Mouse (Mus musculus) lung, postnatal 0 days (tissue): ENCODE results near the gene Cacna1i. TPM values are rescaled to one million over a fixed set of nuclear protein-coding genes. Genes with fewer than 3 reads are reported as not detected.

Experiments used
- ATAC-seq: fragments of 200-750 bp; cut with Nextera tagmentation; 2 replicates; pipeline ENCODE4 v1.8.0; 2017; ENCODE audit warnings: moderate library complexity
- DNase-seq: peaks from one replicate; pipeline ENCODE4 v3.0.0-alpha.2; 2016; ENCODE audit warnings: low spot score
- H3K27ac ChIP-seq: fragments of 300-500 bp; sonication (generic); 2 replicates; pipeline ENCODE4 v1.5.1; 2014; ENCODE audit warnings: antibody characterized with exemption, mild to moderate bottlenecking, low read length, mixed read lengths
- H3K27me3 ChIP-seq: fragments of 300-500 bp; sonication (generic); replicated peaks from 2 replicates; pipeline ENCODE4 v1.6.1; 2014; ENCODE audit warnings: low read length, mixed read lengths; ENCODE audit not compliant: insufficient read depth
- H3K36me3 ChIP-seq: fragments of 300-500 bp; sonication (generic); 2 replicates; pipeline ENCODE4 v1.6.1; 2014; ENCODE audit warnings: low read length, mixed read lengths; ENCODE audit not compliant: insufficient read depth
- H3K4me1 ChIP-seq: fragments of 300-500 bp; sonication (generic); 2 replicates; pipeline ENCODE4 v1.6.1; 2014; ENCODE audit warnings: antibody characterized with exemption, low read depth, low read length, mixed read lengths; ENCODE audit not compliant: insufficient read depth
- H3K4me2 ChIP-seq: fragments of 300-500 bp; sonication (generic); replicated peaks from 2 replicates; pipeline ENCODE4 v1.6.1; 2014; ENCODE audit warnings: low read depth, mild to moderate bottlenecking, low read length, moderate library complexity, mixed read lengths
- H3K4me3 ChIP-seq: fragments of 300-500 bp; sonication (generic); 2 replicates; pipeline ENCODE4 v1.5.1; 2014; ENCODE audit warnings: low read depth, low read length
- H3K9ac ChIP-seq: fragments of 300-500 bp; sonication (generic); replicated peaks from 2 replicates; pipeline ENCODE4 v1.6.1; 2014; ENCODE audit warnings: low read depth, mild to moderate bottlenecking
- H3K9me3 ChIP-seq: fragments of 300-500 bp; sonication (generic); 2 replicates; pipeline ENCODE4 v1.6.1; 2016; ENCODE audit warnings: low read length, mixed read lengths
- CTCF ChIP-seq: IDR thresholded peaks from 2 replicates; pipeline ENCODE4 v1.5.1; 2016; ENCODE audit warnings: antibody characterized with exemption, mild to moderate bottlenecking
- EP300 ChIP-seq: IDR thresholded peaks from 2 replicates; pipeline ENCODE4 v1.6.1; 2016; ENCODE audit warnings: antibody characterized with exemption, mild to moderate bottlenecking, control low read depth
- WGBS: fragments of 180-500 bp; shearing (Covaris S2); extraction: QIAGEN DNeasy Blood & Tissue Kit; methylation state at CpG from one replicate; pipeline ENCODE4 v1.1.7; 2014; 5-methylcytosine and 5-hydroxymethylcytosine counted together
- polyA plus RNA-seq: library from polyadenylated mRNA; unstranded; fragments of >200 nt; fragmentation: Nextera tagmentation; extraction: Ambion mirVana; gene quantifications from 2 replicates; pipeline ENCODE4 v1.2.1, GENCODE M21; 2015

The Cacna1i gene
- polyA plus RNA-seq, 1 experiment from 2014 or later: not detected

DNA sequence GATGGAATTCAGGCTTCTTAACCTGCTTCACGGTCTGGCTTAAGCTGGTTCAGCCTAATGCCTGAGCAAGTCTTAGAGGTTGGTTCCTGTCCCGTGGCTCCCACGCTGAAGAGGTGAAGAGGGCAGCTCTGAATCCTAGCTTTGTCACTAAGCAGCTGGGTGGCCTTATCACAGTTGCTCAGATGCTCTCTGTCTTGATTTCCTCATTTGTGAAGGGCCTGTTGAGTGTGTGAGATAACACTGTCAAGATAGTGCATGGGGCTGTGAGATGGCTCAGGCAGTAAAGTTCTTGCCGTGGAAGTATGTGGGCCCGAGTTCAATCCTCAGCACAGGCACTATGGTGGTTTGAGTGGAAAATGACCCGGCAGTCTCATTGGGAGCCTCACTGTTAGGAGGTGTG is 153.2 kb downstream of the Cacna1i start:
- H3K9ac ChIP-seq: no peak overlapping the region
- H3K36me3 ChIP-seq: no peaks in the 10 kb centered on the region
- 56% methylated on average over 6 of the region's 6 CpGs for WGBS
- no peaks in the 10 kb centered on the region for H3K27me3 ChIP-seq
- no peak overlapping the region for H3K27ac ChIP-seq
- H3K4me2 ChIP-seq: no peak overlapping the region
- TF ChIP-seq EP300: no peak
- TF ChIP-seq CTCF: no peak
- no peak overlapping the region for H3K4me3 ChIP-seq
- no peaks in the 10 kb centered on the region for H3K9me3 ChIP-seq
- ATAC-seq: no peak
- no peak for DNase-seq
- H3K4me1 ChIP-seq: no peaks in the 10 kb centered on the region

DNA sequence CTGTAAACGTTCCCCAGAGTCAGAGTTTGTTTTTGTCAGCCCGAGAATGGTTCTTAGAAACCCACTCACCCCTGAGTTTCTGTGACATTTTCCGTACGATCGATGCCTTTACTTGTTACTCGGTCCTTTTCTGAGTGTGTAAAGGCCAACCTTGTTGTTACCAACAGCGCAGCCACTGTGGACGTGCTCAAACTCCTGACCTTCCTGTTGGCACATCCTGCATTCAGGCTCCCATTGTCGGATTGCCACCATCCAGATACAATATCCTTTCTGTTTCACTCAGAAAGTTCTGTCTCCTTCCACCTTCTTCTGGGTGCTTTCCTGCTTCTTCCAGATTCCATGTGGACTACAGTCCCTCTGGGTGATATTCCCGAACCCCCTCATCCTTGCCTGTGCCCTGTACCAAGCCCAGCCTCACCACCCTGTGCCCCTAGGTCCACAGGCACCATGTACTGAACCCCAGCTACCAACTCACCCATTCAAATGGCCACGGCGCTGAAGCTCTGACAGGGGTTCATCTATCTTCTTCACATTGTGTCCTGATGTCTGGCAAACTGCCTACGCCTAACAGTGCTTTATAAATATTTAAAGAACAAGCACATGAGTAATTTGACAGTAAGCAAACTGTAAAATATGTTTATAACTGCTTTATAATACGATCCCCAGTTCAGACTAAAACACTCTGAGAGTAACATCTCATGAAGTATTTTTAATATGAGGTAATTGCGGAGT is 159.1 kb downstream of the Cacna1i start:
- TF ChIP-seq CTCF: no peak
- TF ChIP-seq EP300: peak; percentile 44
- WGBS: 45% methylated on average over 15 of the region's 15 CpGs
- no peaks in the 10 kb centered on the region for H3K36me3 ChIP-seq
- 0 out of 2 replicates have a peak overlapping the region, but pooled peaks have one; percentile 27 for H3K27ac ChIP-seq
- no peak overlapping the region for H3K4me2 ChIP-seq
- no peak overlapping the region for H3K9ac ChIP-seq
- peak; percentile 58 for DNase-seq
- H3K9me3 ChIP-seq: no peaks in the 10 kb centered on the region
- H3K27me3 ChIP-seq: no peaks in the 10 kb centered on the region
- H3K4me1 ChIP-seq: no peaks in the 10 kb centered on the region
- no peak overlapping the region for H3K4me3 ChIP-seq
- ATAC-seq: peak; percentile 63

Other genes with a start within 250 kb of the Cacna1i start
- 34.4 and 35.3 TPM in 2 replicates for gene Syngr1, start 195.9 kb upstream of the Cacna1i start, polyA plus RNA-seq
- 554 and 577 TPM in 2 replicates for gene Rpl3, start 195.4 kb upstream of the Cacna1i start, polyA plus RNA-seq
- 18.1 and 19.1 TPM in 2 replicates for gene Tab1, start 154.1 kb upstream of the Cacna1i start, polyA plus RNA-seq
- 3.0 and 3.9 TPM in 2 replicates for gene Mgat3, start 113.5 kb upstream of the Cacna1i start, polyA plus RNA-seq
- 13.2 and 13.7 TPM in 2 replicates for gene Mief1, start 53.2 kb upstream of the Cacna1i start, polyA plus RNA-seq
- gene AC140267.1, start 51.4 kb upstream of the Cacna1i start, polyA plus RNA-seq: not detected in 2 replicates
- gene Atf4, start 32.1 kb upstream of the Cacna1i start, polyA plus RNA-seq: 113 and 115 TPM in 2 replicates
- 34.7 and 36.1 TPM in 2 replicates for gene Rps19bp1, start 22.9 kb upstream of the Cacna1i start, polyA plus RNA-seq